In genomic region chr10:80055891-80056290, GRCm38 (mm10) we compare ENCODE assay signal across 11 mouse cellular contexts. TPM values are rescaled to one million over a fixed set of nuclear protein-coding genes. Genes with fewer than 3 reads are reported as not detected.
DNase-seq lines count a peak whose midpoint lies in the region; ATAC-seq and TF ChIP-seq lines count a peak whose summit lies in the region.
"Had no signal": no experiment of that assay in that cellular context is flagged by ENCODE, and none has a peak within 500 bp of the region (broad histone marks: within the 10 kb centered on the region; RNA-seq: fewer than 3 reads in every experiment).

No protein-coding gene starts in this region.

- H3K27me3 ChIP-seq in heart, embryonic 11.5 days (ENCODE audit: control insufficient read depth, insufficient read depth, low read length) = no peaks in the 10 kb centered on the region
- H3K27me3 ChIP-seq in lung, postnatal 0 days (replicated peaks; ENCODE audit: insufficient read depth, low read length) = no peaks in the 10 kb centered on the region
- no peaks in the 10 kb centered on the region for H3K27me3 ChIP-seq in embryonic facial prominence, embryonic 10.5 days (replicated peaks; ENCODE audit: low read depth, poor library complexity, severe bottlenecking)
- no peaks in the 10 kb centered on the region for H3K27me3 ChIP-seq in liver, embryonic 15.5 days
- H3K27me3 ChIP-seq: hindbrain, embryonic 15.5 days; lung, embryonic 15.5 days had no signal

- TF ChIP-seq EP300 in lung, postnatal 0 days (IDR thresholded peaks at IDR 0.05) = no peak

- no peak overlapping the region for H3K27ac ChIP-seq in heart, embryonic 11.5 days (ENCODE audit: low read depth, low read length)
- H3K27ac ChIP-seq in lung, postnatal 0 days (ENCODE audit: low read length) = no peak overlapping the region
- H3K27ac ChIP-seq in embryonic facial prominence, embryonic 10.5 days (replicated peaks) = no peak overlapping the region
- peak overlapping the region; percentile 53 for H3K27ac ChIP-seq in liver, embryonic 15.5 days (replicated peaks)
- H3K27ac ChIP-seq: hindbrain, embryonic 15.5 days; lung, embryonic 15.5 days had no signal

- no peak for TF ChIP-seq CTCF in lung, postnatal 0 days (IDR thresholded peaks at IDR 0.05)

- H3K9me3 ChIP-seq in heart, embryonic 11.5 days (replicated peaks; ENCODE audit: control insufficient read depth, low read length) = no peaks in the 10 kb centered on the region
- H3K9me3 ChIP-seq in lung, postnatal 0 days (ENCODE audit: low read length) = no peaks in the 10 kb centered on the region
- no peaks in the 10 kb centered on the region for H3K9me3 ChIP-seq in embryonic facial prominence, embryonic 10.5 days
- H3K9me3 ChIP-seq in liver, embryonic 15.5 days (replicated peaks) = no peaks in the 10 kb centered on the region
- H3K9me3 ChIP-seq: hindbrain, embryonic 15.5 days; lung, embryonic 15.5 days had no signal

- no peak for ATAC-seq in heart, embryonic 11.5 days (replicated peaks; ENCODE audit: insufficient number of reproducible peaks, low FRiP score, low TSS enrichment)
- no peak for ATAC-seq in lung, postnatal 0 days
- no peak for ATAC-seq in liver, embryonic 15.5 days (ENCODE audit: insufficient read depth)

- peaks cover 28% of the 10 kb centered on the region for H3K4me1 ChIP-seq in heart, embryonic 11.5 days (ENCODE audit: control insufficient read depth, insufficient read depth, low read length)
- H3K4me1 ChIP-seq in lung, postnatal 0 days (ENCODE audit: insufficient read depth, low read depth, low read length) = peaks cover 20% of the 10 kb centered on the region
- peaks cover 57% of the 10 kb centered on the region for H3K4me1 ChIP-seq in embryonic facial prominence, embryonic 10.5 days
- H3K4me1 ChIP-seq in liver, embryonic 15.5 days (replicated peaks) = peaks cover 51% of the 10 kb centered on the region

- peak overlapping the region; percentile 88 for H3K4me2 ChIP-seq in heart, embryonic 11.5 days
- peak overlapping the region; percentile 81; the same call in 1 of the 2 replicates for H3K4me2 ChIP-seq in lung, postnatal 0 days (replicated peaks; ENCODE audit: low read depth, low read length)
- H3K4me2 ChIP-seq in liver, embryonic 15.5 days = peak overlapping the region; percentile 83

- H3K9ac ChIP-seq in heart, embryonic 11.5 days (ENCODE audit: low read depth, low read length) = peak overlapping the region; percentile 11; the same call in 1 of the 2 replicates
- no peak overlapping the region for H3K9ac ChIP-seq in lung, postnatal 0 days (replicated peaks; ENCODE audit: low read depth)
- H3K9ac ChIP-seq in liver, embryonic 15.5 days = peak overlapping the region; percentile 100

- no peak for DNase-seq in heart, postnatal 4 days
- DNase-seq in lung, postnatal 0 days (ENCODE audit: low spot score) = no peak
- DNase-seq in lung, adult 18-20 months = no peak
- DNase-seq in embryonic facial prominence, embryonic 10.5 days (ENCODE audit: low spot score) = no peak
- DNase-seq in ovary, postnatal 14 days (ENCODE audit: low spot score) = no peak
- no peak for DNase-seq in spleen, postnatal 4 days (ENCODE audit: low spot score in 2 of 2)
- DNase-seq: right cerebral cortex, postnatal 25 days had no signal

- H3K36me3 ChIP-seq in heart, embryonic 11.5 days (ENCODE audit: control insufficient read depth, insufficient read depth, low read length) = peaks cover 12% of the 10 kb centered on the region
- H3K36me3 ChIP-seq in lung, postnatal 0 days (ENCODE audit: insufficient read depth, low read length) = peaks cover 23% of the 10 kb centered on the region; the same call in 1 of the 2 replicates
- peaks cover 59% of the 10 kb centered on the region for H3K36me3 ChIP-seq in embryonic facial prominence, embryonic 10.5 days (replicated peaks)
- peaks cover 62% of the 10 kb centered on the region for H3K36me3 ChIP-seq in liver, embryonic 15.5 days (replicated peaks)

- 0 out of 2 replicates have a peak overlapping the region, but pooled peaks have one; percentile 93 for H3K4me3 ChIP-seq in heart, embryonic 11.5 days (ENCODE audit: low read depth, low read length)
- no peak overlapping the region for H3K4me3 ChIP-seq in lung, postnatal 0 days (ENCODE audit: low read depth, low read length)
- H3K4me3 ChIP-seq in embryonic facial prominence, embryonic 10.5 days = peak overlapping the region; percentile 94
- H3K4me3 ChIP-seq in liver, embryonic 15.5 days (replicated peaks) = peak overlapping the region; percentile 97

- 61% methylated on average over 9 of the region's 10 CpGs for WGBS in heart, embryonic 11.5 days (ENCODE audit: insufficient replicate concordance)
- 57% methylated on average over 8 of the region's 10 CpGs for WGBS in lung, postnatal 0 days
- WGBS in embryonic facial prominence, embryonic 10.5 days = 83% methylated on average over 10 of the region's 10 CpGs
- WGBS in liver, embryonic 15.5 days (ENCODE audit: insufficient replicate concordance) = 38% methylated on average over 10 of the region's 10 CpGs

RNA-seq across cellular contexts. Expression of gene Gpx4, which starts 8.9 kb away (rescaled TPM):
- 711 and 729 TPM in 2 replicates for polyA plus RNA-seq in heart, embryonic 11.5 days (2014; fragmentation: Nextera tagmentation; extraction: Ambion mirVana)
- 100 to 1,000 TPM; 450 to 489 TPM for total RNA-seq in heart, postnatal 4 days (2021)
- polyA plus RNA-seq in lung, postnatal 0 days (2015; fragmentation: Nextera tagmentation; extraction: Ambion mirVana) = 1,058 and 1,082 TPM in 2 replicates
- 618 and 672 TPM in 2 replicates for polyA plus RNA-seq in embryonic facial prominence, embryonic 10.5 days (2016; fragmentation: Nextera tagmentation; extraction: Ambion mirVana)
- polyA plus RNA-seq in liver, embryonic 15.5 days (2015; fragmentation: Nextera tagmentation; extraction: Ambion mirVana) = 603 and 658 TPM in 2 replicates

RNA-seq across cellular contexts. Expression of gene Polr2e, which starts 16.3 kb away (rescaled TPM):
- 160 and 182 TPM in 2 replicates for polyA plus RNA-seq in heart, embryonic 11.5 days (2014; fragmentation: Nextera tagmentation; extraction: Ambion mirVana)
- total RNA-seq in heart, postnatal 4 days (2021) = 10 to 100 TPM; 66.6 to 70.7 TPM
- 178 and 202 TPM in 2 replicates for polyA plus RNA-seq in lung, postnatal 0 days (2015; fragmentation: Nextera tagmentation; extraction: Ambion mirVana)
- polyA plus RNA-seq in embryonic facial prominence, embryonic 10.5 days (2016; fragmentation: Nextera tagmentation; extraction: Ambion mirVana) = 312 and 316 TPM in 2 replicates
- 81.3 and 84.4 TPM in 2 replicates for polyA plus RNA-seq in liver, embryonic 15.5 days (2015; fragmentation: Nextera tagmentation; extraction: Ambion mirVana)

RNA-seq across cellular contexts. Expression of gene Arhgap45, which starts 39.4 kb away (rescaled TPM):
- polyA plus RNA-seq in heart, embryonic 11.5 days (2014; fragmentation: Nextera tagmentation; extraction: Ambion mirVana) = 6.2 and 7.5 TPM in 2 replicates
- 1 to 10 TPM; 4.0 to 4.1 TPM for total RNA-seq in heart, postnatal 4 days (2021)
- 20.1 and 22.2 TPM in 2 replicates for polyA plus RNA-seq in lung, postnatal 0 days (2015; fragmentation: Nextera tagmentation; extraction: Ambion mirVana)
- 11.2 and 11.3 TPM in 2 replicates for polyA plus RNA-seq in embryonic facial prominence, embryonic 10.5 days (2016; fragmentation: Nextera tagmentation; extraction: Ambion mirVana)
- 15.7 and 18.2 TPM in 2 replicates for polyA plus RNA-seq in liver, embryonic 15.5 days (2015; fragmentation: Nextera tagmentation; extraction: Ambion mirVana)

RNA-seq across cellular contexts. Expression of gene Sbno2, which starts 49.5 kb away (rescaled TPM):
- 8.4 and 9.6 TPM in 2 replicates for polyA plus RNA-seq in heart, embryonic 11.5 days (2014; fragmentation: Nextera tagmentation; extraction: Ambion mirVana)
- 10 to 100 TPM; 19.0 to 19.4 TPM for total RNA-seq in heart, postnatal 4 days (2021)
- polyA plus RNA-seq in lung, postnatal 0 days (2015; fragmentation: Nextera tagmentation; extraction: Ambion mirVana) = 17.5 and 26.4 TPM in 2 replicates
- 16.2 and 18.2 TPM in 2 replicates for polyA plus RNA-seq in embryonic facial prominence, embryonic 10.5 days (2016; fragmentation: Nextera tagmentation; extraction: Ambion mirVana)
- polyA plus RNA-seq in liver, embryonic 15.5 days (2015; fragmentation: Nextera tagmentation; extraction: Ambion mirVana) = 10.4 and 12.3 TPM in 2 replicates

RNA-seq across cellular contexts. Expression of gene Abca7, which starts 59.6 kb away (rescaled TPM):
- 2.1 and 2.8 TPM in 2 replicates for polyA plus RNA-seq in heart, embryonic 11.5 days (2014; fragmentation: Nextera tagmentation; extraction: Ambion mirVana)
- total RNA-seq in heart, postnatal 4 days (2021) = 1 to 10 TPM; 6.9 to 8.1 TPM
- polyA plus RNA-seq in lung, postnatal 0 days (2015; fragmentation: Nextera tagmentation; extraction: Ambion mirVana) = 5.5 and 6.5 TPM in 2 replicates
- polyA plus RNA-seq in embryonic facial prominence, embryonic 10.5 days (2016; fragmentation: Nextera tagmentation; extraction: Ambion mirVana) = 2.9 and 3.2 TPM in 2 replicates
- 7.5 and 9.0 TPM in 2 replicates for polyA plus RNA-seq in liver, embryonic 15.5 days (2015; fragmentation: Nextera tagmentation; extraction: Ambion mirVana)
